Mouse (Mus musculus) MEL (cell line): Measurements from ENCODE around the gene Cops2. TPM values are rescaled to one million over a fixed set of nuclear protein-coding genes. Genes with fewer than 3 reads are reported as not detected.

Experiments used
- DNase-seq: peaks from one replicate; pipeline ENCODE4 v3.0.0; 2011; ENCODE audit warnings: low read depth, low spot score
- H3K27ac ChIP-seq: 2 replicates; pipeline ENCODE4 v1.5.1; 2012; ENCODE audit warnings: low read depth, mild to moderate bottlenecking, control low read depth, low read length, moderate library complexity; ENCODE audit not compliant: control insufficient read depth
- H3K27me3 ChIP-seq, 2 experiments: fragments of 150-350 bp in 1 of 2; sonication (generic) in 1 of 2; 2 replicates each; pipeline ENCODE4 v1.6.1; 2012; ENCODE audit warnings: low read length in 2 of 2, mild to moderate bottlenecking in 2 of 2, improper control_type of control experiment in 1 of 2, moderate library complexity in 1 of 2; ENCODE audit not compliant: insufficient read depth in 2 of 2, control insufficient read depth in 1 of 2
- H3K36me3 ChIP-seq, 2 experiments: 2 replicates each; pipeline ENCODE4 v1.6.1; 2012 to 2014; ENCODE audit warnings: low read length in 2 of 2, improper control_type of control experiment in 1 of 2, inconsistent platforms in 1 of 2, mild to moderate bottlenecking in 1 of 2; ENCODE audit not compliant: insufficient read depth in 2 of 2, control insufficient read depth in 1 of 2
- H3K4me1 ChIP-seq, 2 experiments: fragments of 150-350 bp in 1 of 2; sonication (generic) in 1 of 2; 2 replicates each; pipeline ENCODE4 v1.6.1; 2012; ENCODE audit warnings: low read length in 2 of 2, improper control_type of control experiment in 1 of 2, mild to moderate bottlenecking in 1 of 2; ENCODE audit not compliant: insufficient read depth in 2 of 2, control insufficient read depth in 1 of 2
- H3K4me3 ChIP-seq, 2 experiments: fragments of 150-350 bp in 1 of 2; sonication (generic) in 1 of 2; 2 replicates each; pipeline ENCODE4 v1.5.1; 2012; ENCODE audit warnings: low read depth in 2 of 2, low read length in 2 of 2, mild to moderate bottlenecking in 2 of 2, moderate library complexity in 2 of 2, control low read depth in 1 of 2, improper control_type of control experiment in 1 of 2; ENCODE audit not compliant: control insufficient read depth in 1 of 2, insufficient read depth in 1 of 2
- H3K79me2 ChIP-seq: 2 replicates; pipeline ENCODE4 v1.6.1; 2012; ENCODE audit warnings: mild to moderate bottlenecking, low read length, moderate library complexity; ENCODE audit not compliant: control insufficient read depth, poor library complexity, insufficient read depth
- H3K9ac ChIP-seq: 2 replicates; pipeline ENCODE4 v1.6.1; 2012; ENCODE audit warnings: low read depth, mild to moderate bottlenecking, control low read depth, low read length, moderate library complexity; ENCODE audit not compliant: control insufficient read depth, poor library complexity, severe bottlenecking
- H3K9me3 ChIP-seq: fragments of 150-350 bp; sonication (generic); replicated peaks from 2 replicates; pipeline ENCODE4 v1.6.1; 2012; ENCODE audit warnings: mild to moderate bottlenecking, low read length, improper control_type of control experiment, moderate library complexity; ENCODE audit not compliant: insufficient read depth
- BHLHE40 ChIP-seq: IDR thresholded peaks from 2 replicates; pipeline ENCODE4 v1.6.1; 2012; ENCODE audit warnings: low read depth, mild to moderate bottlenecking, inconsistent platforms, low read length, improper control_type of control experiment, borderline replicate concordance
- CHD1 ChIP-seq: IDR thresholded peaks from 2 replicates; pipeline ENCODE4 v1.6.1; 2012; ENCODE audit warnings: low read depth, mild to moderate bottlenecking, inconsistent platforms, low read length, improper control_type of control experiment
- CHD2 ChIP-seq: IDR thresholded peaks from 2 replicates; pipeline ENCODE4 v1.6.1; 2011; ENCODE audit warnings: low read length, improper control_type of control experiment
- CTCF ChIP-seq, 3 experiments: IDR thresholded peaks in 2 of 3; conservative IDR thresholded peaks in 1 of 3; 2 replicates each; pipeline ENCODE4 v1.5.1; 2011 to 2012; ENCODE audit warnings: low read length in 3 of 3, low read depth in 2 of 3, mild to moderate bottlenecking in 2 of 3, improper control_type of control experiment in 1 of 3, inconsistent platforms in 1 of 3, mixed read lengths in 1 of 3, moderate library complexity in 1 of 3; ENCODE audit not compliant: control insufficient read depth in 1 of 3, insufficient read depth in 1 of 3, poor library complexity in 1 of 3, severe bottlenecking in 1 of 3
- EP300 ChIP-seq, 2 experiments: IDR thresholded peaks; 2 replicates each; pipeline ENCODE4 v1.6.1; 2011; ENCODE audit warnings: improper control_type of control experiment in 2 of 2, low read length in 2 of 2, low read depth in 1 of 2, mild to moderate bottlenecking in 1 of 2
- GABPA ChIP-seq: IDR thresholded peaks from 2 replicates; pipeline ENCODE4 v1.6.1; 2012; ENCODE audit warnings: low read depth, mild to moderate bottlenecking, inconsistent platforms, low read length, improper control_type of control experiment, moderate library complexity
- GATA1 ChIP-seq: IDR thresholded peaks from 2 replicates; pipeline ENCODE4 v1.6.1; 2011; ENCODE audit warnings: low read depth, low read length, improper control_type of control experiment
- HCFC1 ChIP-seq: IDR thresholded peaks from 2 replicates; pipeline ENCODE4 v1.6.1; 2012; ENCODE audit warnings: low read depth, mild to moderate bottlenecking, inconsistent platforms, low read length, improper control_type of control experiment, moderate library complexity
- KAT2A ChIP-seq: conservative IDR thresholded peaks from 2 replicates; pipeline ENCODE4 v1.6.1; 2012; ENCODE audit warnings: low read depth, low read length, improper control_type of control experiment, inconsistent platforms
- MAFK ChIP-seq: IDR thresholded peaks from 2 replicates; pipeline ENCODE4 v1.6.1; 2011; ENCODE audit warnings: low read depth, mild to moderate bottlenecking, low read length, improper control_type of control experiment, borderline replicate concordance
- MAZ ChIP-seq: IDR thresholded peaks from 2 replicates; pipeline ENCODE4 v1.6.1; 2012; ENCODE audit warnings: low read depth, mild to moderate bottlenecking, inconsistent platforms, low read length, improper control_type of control experiment
- MEF2A ChIP-seq: IDR thresholded peaks from 2 replicates; pipeline ENCODE4 v1.6.1; 2014; ENCODE audit warnings: low read depth, mild to moderate bottlenecking, inconsistent platforms, low read length, improper control_type of control experiment; ENCODE audit not compliant: poor library complexity, insufficient replicate concordance, severe bottlenecking; ENCODE audit errors: extremely low read depth
- MYB ChIP-seq: IDR thresholded peaks from 2 replicates; pipeline ENCODE4 v1.6.1; 2011; ENCODE audit warnings: mild to moderate bottlenecking, low read depth, low read length, improper control_type of control experiment
- NELFE ChIP-seq: IDR thresholded peaks from 2 replicates; pipeline ENCODE4 v1.6.1; 2011; ENCODE audit warnings: low read depth, low read length, improper control_type of control experiment
- POLR2A ChIP-seq, 2 experiments: IDR thresholded peaks; 2 replicates each; pipeline ENCODE4 v1.6.1; 2011 to 2012; ENCODE audit warnings: low read length in 2 of 2, mild to moderate bottlenecking in 2 of 2, control low read depth in 1 of 2, improper control_type of control experiment in 1 of 2, low read depth in 1 of 2, moderate library complexity in 1 of 2; ENCODE audit not compliant: control insufficient read depth in 1 of 2, insufficient read depth in 1 of 2, poor library complexity in 1 of 2
- POLR2AphosphoS2 ChIP-seq: IDR thresholded peaks from 2 replicates; pipeline ENCODE4 v1.6.1; 2011; ENCODE audit warnings: low read length, improper control_type of control experiment
- RCOR1 ChIP-seq: IDR thresholded peaks from 2 replicates; pipeline ENCODE4 v1.6.1; 2012; ENCODE audit warnings: low read depth, mild to moderate bottlenecking, inconsistent platforms, low read length, improper control_type of control experiment
- SIN3A ChIP-seq: IDR thresholded peaks from 2 replicates; pipeline ENCODE4 v1.6.1; 2012; ENCODE audit warnings: low read length, improper control_type of control experiment, inconsistent platforms
- SMC3 ChIP-seq: IDR thresholded peaks from 2 replicates; pipeline ENCODE4 v1.6.1; 2011; ENCODE audit warnings: low read depth, low read length, improper control_type of control experiment
- TBP ChIP-seq: IDR thresholded peaks from 2 replicates; pipeline ENCODE4 v1.8.0; 2011; ENCODE audit warnings: low read depth, low read length, improper control_type of control experiment
- TCF12 ChIP-seq: IDR thresholded peaks from 2 replicates; pipeline ENCODE4 v1.6.1; 2014; ENCODE audit warnings: low read depth, mild to moderate bottlenecking, inconsistent platforms, low read length, improper control_type of control experiment, moderate library complexity
- ZC3H11A ChIP-seq: IDR thresholded peaks from 2 replicates; pipeline ENCODE4 v1.6.1; 2012; ENCODE audit warnings: low read depth, mild to moderate bottlenecking, inconsistent platforms, low read length, improper control_type of control experiment
- ZKSCAN1 ChIP-seq: IDR thresholded peaks from 2 replicates; pipeline ENCODE4 v1.6.1; 2012; ENCODE audit warnings: low read depth, mild to moderate bottlenecking, inconsistent platforms, low read length, improper control_type of control experiment, moderate library complexity
- ZMIZ1 ChIP-seq: IDR thresholded peaks from 2 replicates; pipeline ENCODE4 v1.6.1; 2012; ENCODE audit warnings: low read depth, mild to moderate bottlenecking, inconsistent platforms, low read length, improper control_type of control experiment, moderate library complexity
- ZNF384 ChIP-seq: IDR thresholded peaks from 2 replicates; pipeline ENCODE4 v1.6.1; 2012; ENCODE audit warnings: low read depth, mild to moderate bottlenecking, inconsistent platforms, low read length, improper control_type of control experiment
- polyA plus RNA-seq, 2 experiments: library from polyadenylated mRNA; stranded (reverse) in 1 of 2; unstranded in 1 of 2; fragments of >175 nt in 1 of 2; fragments of >200 nt in 1 of 2; gene quantifications; 2 replicates each; pipeline versions ENCODE4 v1.2.1 to v1.2.4; 2012; ENCODE audit warnings: low replicate concordance in 2 of 2, low read depth in 1 of 2; ENCODE audit not compliant: insufficient read length in 2 of 2, insufficient read depth in 1 of 2, missing spikeins in 1 of 2
- total RNA-seq: library from RNA; depleted of rRNA; stranded (reverse); fragments of 300-350 nt; gene quantifications from 2 replicates; pipeline ENCODE4 v1.2.3, GENCODE M21; 2012

The Cops2 gene
- total and polyA plus RNA-seq, 3 experiments, result 65.3 to 131 (median 66.2) TPM

DNA sequence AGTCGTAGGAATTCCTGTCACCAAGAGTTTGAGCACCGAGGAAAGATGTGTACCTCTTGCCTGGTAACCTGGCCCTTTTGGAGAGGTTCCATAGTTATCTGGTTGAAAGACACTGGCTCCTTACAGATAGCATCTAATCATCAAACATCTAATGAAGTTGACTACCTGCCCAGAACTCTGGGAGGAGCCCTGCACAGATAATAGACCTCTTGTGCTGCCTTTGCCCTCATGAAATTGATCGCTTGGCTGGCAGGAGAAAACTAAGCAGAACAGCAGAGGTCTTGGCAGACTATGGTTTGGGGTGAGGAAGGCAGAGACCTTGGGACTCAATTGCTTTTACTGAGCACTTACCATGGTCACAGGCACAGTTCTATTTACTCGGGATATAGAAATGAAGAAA lies 38.5 kb downstream of the Cops2 start:
- TF ChIP-seq MAZ, result no peak
- TF ChIP-seq RCOR1, result no peak
- no peak for TF ChIP-seq BHLHE40
- TF ChIP-seq SIN3A, result no peak
- no peak for TF ChIP-seq MYB
- TF ChIP-seq TCF12, result no peak
- TF ChIP-seq CTCF (IDR thresholded peaks at IDR 0.05 in 2 of 3, conservative IDR thresholded peaks at IDR 0.05 in 1 of 3; ENCODE audit: control insufficient read depth in 1 of 3, insufficient read depth in 1 of 3, low read depth in 2 of 3, low read length in 3 of 3, poor library complexity in 1 of 3, severe bottlenecking in 1 of 3), result no peak
- TF ChIP-seq MEF2A, result no peak
- no peak for TF ChIP-seq CHD2
- no peak for TF ChIP-seq SMC3
- no peak for TF ChIP-seq POLR2A (IDR thresholded peaks at IDR 0.05; ENCODE audit: control insufficient read depth in 1 of 2, insufficient read depth in 1 of 2, low read depth in 1 of 2, low read length in 2 of 2, poor library complexity in 1 of 2)
- TF ChIP-seq ZKSCAN1, result no peak
- TF ChIP-seq TBP, result no peak
- no peak for TF ChIP-seq POLR2AphosphoS2
- no peaks in the 10 kb centered on the region for H3K9me3 ChIP-seq
- H3K27ac ChIP-seq, result no peak overlapping the region
- no peaks in the 10 kb centered on the region for H3K4me1 ChIP-seq
- no peak overlapping the region for H3K4me3 ChIP-seq
- DNase-seq, result no peak
- H3K79me2 ChIP-seq, result no peaks in the 10 kb centered on the region
- H3K36me3 ChIP-seq, result no peaks in the 10 kb centered on the region
- no peaks in the 10 kb centered on the region; a peak in 1 of 4 replicates for H3K27me3 ChIP-seq
- H3K9ac ChIP-seq, result no peak overlapping the region

DNA sequence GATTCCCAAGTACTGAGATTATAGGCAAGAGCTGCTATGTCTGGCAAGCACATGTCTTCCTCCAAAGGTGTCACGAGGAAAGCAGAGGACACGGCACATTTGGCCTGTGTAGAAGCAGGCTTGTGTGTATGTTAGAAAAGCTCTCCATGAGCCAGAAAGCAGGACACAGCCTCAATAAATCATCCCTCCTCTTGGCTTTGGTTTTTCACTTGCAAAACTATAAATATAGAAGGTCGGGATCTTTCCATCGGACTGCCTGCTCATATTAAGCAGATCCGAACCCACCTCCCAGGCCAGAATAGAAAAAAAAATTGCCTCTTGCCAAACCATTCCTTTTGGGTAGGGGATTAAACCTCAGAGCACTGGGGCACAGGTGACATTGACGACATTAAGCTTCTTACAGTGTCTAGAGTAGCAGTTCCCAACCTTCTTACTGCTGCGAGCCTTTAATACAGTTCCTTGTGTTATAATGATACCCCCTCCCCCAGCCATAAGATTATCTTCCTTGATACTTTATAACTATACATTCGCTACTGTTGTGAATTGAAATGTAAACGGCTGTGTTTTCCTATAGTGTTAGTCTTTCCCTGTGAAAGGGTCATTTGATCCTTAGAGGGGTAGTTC lies 44.9 kb downstream of the Cops2 start:
- Histone ChIP-seq H3K79me2 (no peaks in the 10 kb centered on the region), H3K27me3 (no peaks in the 10 kb centered on the region; a peak in 1 of 4 replicates), H3K4me3 (no peak overlapping the region), H3K4me1 (peaks cover 6 to 18% of the 10 kb centered on the region in 2 experiments), H3K36me3 (peaks cover 0 to 16% of the 10 kb centered on the region in 2 experiments; a peak in 2 of 4 replicates), H3K9ac (no peak overlapping the region), H3K9me3 (no peaks in the 10 kb centered on the region), H3K27ac (no peak overlapping the region)
- TF ChIP-seq MEF2A (no peak), ZC3H11A (no peak), EP300 (IDR thresholded peaks at IDR 0.05; ENCODE audit: low read depth in 1 of 2, low read length in 2 of 2) (no peak), KAT2A (no peak), GATA1 (no peak), MAFK (no peak), SIN3A (no peak), CHD1 (no peak), NELFE (no peak), GABPA (no peak), HCFC1 (no peak), ZMIZ1 (no peak), ZNF384 (no peak)
- no peak for DNase-seq
